Mouse (Mus musculus): ENCODE results near the gene Scrt2. TPM values are rescaled to one million over a fixed set of nuclear protein-coding genes. Genes with fewer than 3 reads are reported as not detected.

Gene Scrt2
- total RNA-seq, 2 experiments from 2014 or later, result 0.21 to 0.27 TPM

GRCm38 (mm10) chr2:152144158-152144450, 62.8 kb downstream of the Scrt2 start:
- DNase-seq, result no peak

GRCm38 (mm10) chr2:152144501-152144900, 63.2 kb downstream of the Scrt2 start:
- peak; percentile 36 for DNase-seq

Other genes with a start within 250 kb of the Scrt2 start
- gene Rspo4, start 238.6 kb upstream of the Scrt2 start, total RNA-seq (2021), result not detected
- gene Angpt4, start 170.3 kb upstream of the Scrt2 start, total RNA-seq (2021), result under 1 TPM in 1 of 2 experiments, not detected in 1; 0.51 TPM
- 1 to 10 TPM; 7.0 to 9.7 TPM for gene Fam110a, start 101.3 kb upstream of the Scrt2 start, total RNA-seq (2021)
- 1 to 10 TPM; 1.6 to 2.2 TPM for gene Slc52a3, start 85.0 kb upstream of the Scrt2 start, total RNA-seq (2021)
- gene Srxn1, start 24.0 kb downstream of the Scrt2 start, total RNA-seq (2021), result 100 to 1,000 TPM in 1 of 2 experiments, 10 to 100 TPM in 1; 48.5 to 177 TPM
- gene Tcf15, start 62.0 kb downstream of the Scrt2 start, total RNA-seq (2021), result 10 to 100 TPM; 22.8 to 28.8 TPM
- gene Csnk2a1, start 145.3 kb downstream of the Scrt2 start, total RNA-seq (2021), result 100 to 1,000 TPM in 1 of 2 experiments, 10 to 100 TPM in 1; 96.6 to 109 TPM
- 100 to 1,000 TPM; 134 to 144 TPM for gene Tbc1d20, start 212.3 kb downstream of the Scrt2 start, total RNA-seq (2021)